Mouse (Mus musculus): ENCODE results near the gene Hist1h2bg.
A peak's percentile ranks its signal among the peaks of the same experiment; 100 is the strongest.

GRCm38 (mm10) chr13:23597957-23598356, 26.8 kb downstream of the Hist1h2bg start:
- TF ChIP-seq FOSL1 (IDR thresholded peaks at IDR 0.05; ENCODE audit: insufficient read depth, low read length, poor library complexity, severe bottlenecking) (no peak), CTCF (IDR thresholded peaks at IDR 0.05; ENCODE audit: control insufficient read depth, insufficient read depth, insufficient read length) (peak; percentile 17)

All from C2C12 (cell line).